Mouse (Mus musculus) bone marrow, adult 2 months (tissue): ENCODE measurements at regions not wholly inside any gene's neighbourhood (a gene's known extent, or its start where the extent isn't known, plus 50 kb on each side); places are given as distances from the start of the nearest gene placed in this dataset.

ENCODE experiments used
- H3K27ac ChIP-seq: fragments of 200-500 bp; 2 replicates; pipeline ENCODE4 v1.5.1; 2012; ENCODE audit warnings: low read depth, mild to moderate bottlenecking, control low read depth, inconsistent platforms, low read length; ENCODE audit not compliant: control insufficient read depth, poor library complexity, insufficient read depth
- H3K4me1 ChIP-seq: fragments of 200-500 bp; 2 replicates; pipeline ENCODE4 v1.6.1; 2011; ENCODE audit warnings: low read length; ENCODE audit not compliant: control insufficient read depth, insufficient read depth
- H3K4me3 ChIP-seq: fragments of 200-500 bp; replicated peaks from 2 replicates; pipeline ENCODE3; 2011; ENCODE audit warnings: mild to moderate bottlenecking, low read depth, low read length, control low read depth; ENCODE audit not compliant: control insufficient read depth
- CTCF ChIP-seq: fragments of 200-500 bp; IDR thresholded peaks from 2 replicates; pipeline ENCODE4 v1.5.1; 2011; ENCODE audit warnings: low read length, control low read depth; ENCODE audit not compliant: control insufficient read depth, insufficient read depth
- POLR2A ChIP-seq: fragments of 200-500 bp; IDR thresholded peaks from 2 replicates; pipeline ENCODE4 v1.6.1; 2011; ENCODE audit warnings: low read depth, mild to moderate bottlenecking, control low read depth, low read length, borderline replicate concordance; ENCODE audit not compliant: control insufficient read depth
- WGBS: fragments of 180-500 bp; shearing (Covaris S2); methylation state at CpG from one replicate; pipeline ENCODE4 v1.1.7; 2018; 5-methylcytosine and 5-hydroxymethylcytosine counted together

DNA sequence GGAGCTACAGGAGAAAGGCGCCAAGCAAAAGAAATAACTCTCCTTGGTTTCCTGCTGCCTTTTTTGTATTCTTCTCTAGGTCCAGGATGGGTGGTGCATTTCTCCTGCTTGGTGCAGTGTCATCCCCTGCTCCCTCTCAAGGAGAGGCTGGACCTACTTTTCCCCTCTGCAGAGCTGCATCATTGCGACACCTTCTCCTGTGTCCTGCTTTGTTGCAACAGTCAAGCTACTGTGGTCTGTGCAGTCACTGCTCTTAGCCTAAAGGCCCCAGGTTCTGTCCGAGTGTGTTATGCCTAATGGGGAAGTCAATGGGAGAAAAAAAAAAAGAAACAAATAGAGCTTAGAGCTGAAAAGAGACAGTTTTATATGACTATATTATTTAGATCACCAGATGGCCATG lies 144.4 kb upstream of the Thumpd2 start:
- no peak overlapping the region for H3K4me3 ChIP-seq
- TF ChIP-seq POLR2A (no peak), CTCF (no peak)
- 50% methylated on average over 3 of the region's 3 CpGs for WGBS
- H3K27ac ChIP-seq, result no peak overlapping the region
- no peaks in the 10 kb centered on the region for H3K4me1 ChIP-seq

DNA sequence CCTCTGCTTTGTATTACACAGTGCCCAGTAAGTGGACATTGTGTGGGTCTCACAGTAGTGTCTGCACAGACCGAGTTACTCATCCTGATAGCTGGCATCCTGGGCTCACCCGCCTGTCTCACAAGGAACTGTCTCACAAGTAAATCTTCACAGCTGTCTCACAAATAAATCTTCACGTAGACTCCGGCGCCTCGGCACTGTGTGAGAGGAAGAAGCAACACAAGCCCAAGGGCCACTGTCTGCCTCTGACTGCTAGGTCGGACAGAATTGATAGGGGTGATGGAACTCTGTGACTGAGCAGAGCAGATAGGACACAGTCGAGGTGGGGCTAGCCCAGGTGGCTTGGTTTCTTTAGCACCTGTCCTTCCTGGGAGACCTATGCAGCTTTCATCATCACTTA lies 136.2 kb upstream of the Thumpd2 start:
- H3K4me3 ChIP-seq, result no peak overlapping the region
- TF ChIP-seq POLR2A, result no peak
- no peak for TF ChIP-seq CTCF
- H3K4me1 ChIP-seq, result no peaks in the 10 kb centered on the region
- 73% methylated on average over 8 of the region's 8 CpGs for WGBS
- H3K27ac ChIP-seq, result no peak overlapping the region

DNA sequence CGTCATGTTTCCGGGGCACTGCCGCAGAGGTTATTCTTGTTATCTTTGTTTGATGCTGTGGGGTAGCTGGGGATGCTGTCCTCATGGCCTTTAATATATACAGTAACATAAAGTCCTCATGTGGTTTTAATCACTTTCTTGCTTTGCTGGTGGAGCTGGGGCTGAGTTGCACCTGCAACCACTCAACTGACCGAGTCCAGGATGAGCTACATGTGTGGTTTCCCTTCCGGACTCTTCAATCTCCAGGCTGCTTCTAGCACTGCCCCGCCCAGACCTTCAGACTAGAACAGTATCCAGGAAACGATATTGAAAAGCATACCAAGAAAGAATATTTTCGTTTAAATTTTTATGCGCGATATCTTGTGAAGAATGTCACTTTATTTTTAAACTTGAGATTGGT lies 129.1 kb upstream of the Thumpd2 start:
- Histone ChIP-seq H3K27ac (no peak overlapping the region), H3K4me1 (no peaks in the 10 kb centered on the region), H3K4me3 (no peak overlapping the region)
- TF ChIP-seq POLR2A (no peak), CTCF (no peak)
- 80% methylated on average over 10 of the region's 10 CpGs for WGBS

DNA sequence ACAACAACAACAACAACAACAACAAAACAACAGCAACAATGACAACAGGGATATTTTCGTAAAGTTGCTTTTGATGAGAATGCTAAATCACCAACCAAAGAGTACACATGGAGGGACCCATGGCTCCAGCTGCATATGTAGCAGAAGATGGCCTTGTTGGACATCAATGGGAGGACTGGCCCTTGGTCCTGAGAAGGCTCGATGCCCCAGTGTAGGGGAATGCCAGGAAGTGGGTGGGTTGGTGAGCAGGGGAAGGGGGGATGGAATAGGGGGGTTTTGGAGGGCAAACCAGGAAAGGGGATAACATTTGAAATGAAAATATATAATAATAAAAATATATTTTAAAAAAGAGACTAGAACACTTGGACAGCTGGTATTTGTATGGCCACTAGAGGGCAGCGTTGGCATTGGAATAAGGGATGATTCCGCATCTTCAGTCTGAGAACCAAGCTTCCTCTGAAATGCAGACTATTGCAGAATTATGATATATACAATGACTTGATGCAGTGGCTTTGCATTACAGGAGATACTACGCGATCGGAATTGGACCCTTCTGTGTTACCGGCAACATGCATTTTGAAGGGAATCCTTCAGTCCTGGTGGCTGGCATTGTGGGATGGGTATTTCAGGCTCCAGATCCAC lies 128.5 kb upstream of the Thumpd2 start:
- no peak for TF ChIP-seq POLR2A
- no peak for TF ChIP-seq CTCF
- Histone ChIP-seq H3K27ac (no peak overlapping the region), H3K4me3 (no peak overlapping the region), H3K4me1 (no peaks in the 10 kb centered on the region)
- WGBS, result 43% methylated on average over 8 of the region's 8 CpGs

DNA sequence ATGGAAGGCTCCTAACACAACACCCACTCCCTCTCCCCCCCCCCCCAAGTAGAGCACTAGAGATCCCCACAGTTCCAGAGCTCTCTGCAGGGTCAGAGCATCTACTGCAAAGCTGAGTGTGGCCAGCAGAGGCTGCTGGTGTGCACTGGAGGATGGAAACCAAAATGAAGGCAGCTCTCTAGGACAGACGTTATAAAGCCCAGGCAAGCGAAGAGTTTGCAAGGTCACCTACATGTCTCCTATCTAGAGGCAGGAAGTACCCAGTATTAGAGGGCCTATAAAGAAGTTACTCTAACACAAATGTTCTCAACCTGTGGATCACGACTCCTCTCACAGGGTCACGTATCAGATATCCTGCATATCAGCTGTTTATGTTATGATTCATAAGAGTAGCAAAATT lies 125.1 kb upstream of the Thumpd2 start:
- no peak overlapping the region for H3K4me3 ChIP-seq
- no peaks in the 10 kb centered on the region for H3K4me1 ChIP-seq
- WGBS, result 46% methylated on average over 4 of the region's 4 CpGs
- TF ChIP-seq CTCF (peak; percentile 33; the same call in 1 of the 2 replicates), POLR2A (no peak)
- no peak overlapping the region for H3K27ac ChIP-seq

DNA sequence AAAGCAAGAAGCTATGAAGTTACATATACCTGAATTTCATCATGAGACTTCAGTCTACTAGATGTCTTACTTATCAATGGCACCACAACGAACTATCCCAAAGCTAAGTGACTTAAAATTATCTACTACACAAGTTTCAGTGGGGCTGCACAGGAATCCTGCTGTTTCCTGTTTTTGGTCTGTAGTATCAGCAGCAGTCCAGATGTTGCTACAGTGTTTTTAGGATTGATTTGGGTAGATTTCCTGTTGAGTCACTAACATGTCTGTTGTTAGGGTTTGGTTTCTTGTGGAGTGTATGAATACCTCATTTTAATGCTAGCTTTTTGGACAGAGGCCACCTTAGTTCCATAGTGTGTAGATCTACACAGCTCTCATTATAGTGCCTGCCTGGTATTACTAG lies 120.8 kb upstream of the Thumpd2 start:
- H3K4me1 ChIP-seq, result no peaks in the 10 kb centered on the region
- no peak for TF ChIP-seq CTCF
- TF ChIP-seq POLR2A, result no peak
- H3K4me3 ChIP-seq, result no peak overlapping the region
- no peak overlapping the region for H3K27ac ChIP-seq
- WGBS, result 6% methylated on average over 1 of the region's 1 CpGs

DNA sequence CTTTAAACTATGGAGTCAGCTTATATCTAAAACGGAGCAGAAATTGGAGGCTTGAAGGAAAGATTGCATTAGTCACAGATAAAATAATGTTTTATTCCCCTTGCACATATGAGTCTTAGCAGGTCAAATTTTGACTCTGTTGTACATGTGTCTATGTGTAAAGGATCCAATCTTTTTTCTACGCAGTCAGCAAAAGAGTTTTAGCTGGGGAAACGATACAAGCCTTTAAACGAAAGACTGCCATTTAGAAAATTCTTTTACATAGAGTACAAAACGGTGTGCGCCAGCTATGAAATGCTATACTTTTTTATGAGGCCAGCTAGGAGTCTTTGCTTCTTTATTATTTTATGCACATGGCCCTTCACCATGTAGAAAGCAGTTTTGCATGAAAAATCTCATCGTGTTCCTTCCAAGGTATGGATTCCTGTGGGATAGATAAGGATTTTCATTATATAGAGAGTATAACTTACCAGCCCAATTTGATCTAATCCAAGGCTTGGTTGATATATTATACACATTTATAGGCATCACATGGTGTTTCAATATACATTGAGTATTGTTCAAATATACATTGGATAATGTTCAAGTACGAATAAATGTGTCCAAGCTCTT lies 116.0 kb upstream of the Thumpd2 start:
- Histone ChIP-seq H3K4me1 (no peaks in the 10 kb centered on the region), H3K27ac (no peak overlapping the region), H3K4me3 (no peak overlapping the region)
- TF ChIP-seq CTCF, result no peak
- no peak for TF ChIP-seq POLR2A
- WGBS, result 83% methylated on average over 8 of the region's 8 CpGs

DNA sequence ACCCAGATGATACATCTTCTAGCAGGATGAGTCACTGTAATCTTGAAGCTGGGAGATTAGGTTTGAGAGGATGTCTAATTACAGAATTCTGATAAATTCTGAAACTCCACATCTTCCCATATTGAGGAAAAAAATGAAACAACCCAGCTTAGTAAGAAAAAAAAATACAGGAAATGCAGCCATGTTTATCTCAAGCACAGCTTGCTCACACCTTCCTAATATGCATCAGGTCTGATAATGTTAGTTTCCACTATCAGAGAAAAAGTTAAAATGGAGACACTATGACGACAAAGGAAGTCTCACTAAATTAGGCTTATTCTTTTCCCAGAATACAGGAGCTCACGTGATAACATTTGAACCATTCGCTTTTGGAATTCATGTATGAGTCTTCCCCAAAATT lies 111.4 kb upstream of the Thumpd2 start:
- Histone ChIP-seq H3K4me3 (no peak overlapping the region), H3K27ac (no peak overlapping the region), H3K4me1 (no peaks in the 10 kb centered on the region)
- TF ChIP-seq CTCF, result no peak
- TF ChIP-seq POLR2A, result no peak
- 90% methylated on average over 3 of the region's 3 CpGs for WGBS

DNA sequence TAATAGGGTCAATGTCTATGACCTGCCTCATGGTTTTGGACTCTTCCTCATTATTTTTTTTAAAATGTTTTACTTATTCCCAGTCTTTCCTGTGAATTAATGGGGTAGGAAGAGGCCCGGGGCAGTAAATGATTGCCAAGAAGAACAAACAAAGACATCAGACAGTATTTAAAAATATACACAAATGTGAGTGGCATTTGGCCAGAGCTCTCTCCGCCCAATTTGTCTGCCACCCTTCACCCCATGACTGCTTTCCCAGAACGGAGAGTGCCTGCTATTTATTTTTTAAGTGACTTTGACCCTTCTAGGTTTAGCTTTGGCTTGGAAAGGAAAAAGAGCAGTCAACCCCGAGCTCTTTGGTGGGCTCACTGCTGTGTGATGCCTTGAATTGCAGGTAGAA lies 111.0 kb upstream of the Thumpd2 start:
- Histone ChIP-seq H3K27ac (no peak overlapping the region), H3K4me3 (no peak overlapping the region), H3K4me1 (no peaks in the 10 kb centered on the region)
- 76% methylated on average over 4 of the region's 4 CpGs for WGBS
- TF ChIP-seq CTCF, result no peak
- no peak for TF ChIP-seq POLR2A
